Mouse (Mus musculus) brain, embryonic 18.5 days (tissue): ENCODE data around the gene Mapk6.
"Not testable (repeated sequence)": the region's sequence is repeated elsewhere in the genome, so short reads cannot be mapped to it uniquely, and the experiment has no call there.

ENCODE experiments used
- DNase-seq: peaks from one replicate; pipeline ENCODE4 v3.0.0-alpha.2; 2012; ENCODE audit warnings: low read depth, low spot score

Gene Mapk6

GRCm38 (mm10) chr9:75409852-75410378, at the start of gene Mapk6:
Mapk6 (minus strand) TSS chr9:75410005.
- peak; percentile 83 for DNase-seq

GRCm38 (mm10) chr9:75455684-75456083, 45.9 kb upstream of the Mapk6 start:
- no peak for DNase-seq

- DNase-seq = no peak
Measured at GRCm38 (mm10) chr9:75453994-75454393, 44.2 kb upstream of the Mapk6 start.

GRCm38 (mm10) chr9:75448021-75448420, 38.2 kb upstream of the Mapk6 start:
- DNase-seq = no peak

GRCm38 (mm10) chr9:75446574-75446973, 36.8 kb upstream of the Mapk6 start:
- not testable (repeated sequence) for DNase-seq

- DNase-seq = no peak
Measured at GRCm38 (mm10) chr9:75444981-75445380, 35.2 kb upstream of the Mapk6 start.

- DNase-seq = peak; percentile 4
Measured at GRCm38 (mm10) chr9:75441691-75442131, 31.9 kb upstream of the Mapk6 start.

- DNase-seq = peak; percentile 84
Measured at GRCm38 (mm10) chr9:75440796-75441666, 31.2 kb upstream of the Mapk6 start, which contains the start of gene Leo1. Leo1 (plus strand) TSS chr9:75441524.

- DNase-seq = no peak
Measured at GRCm38 (mm10) chr9:75437653-75438385, 28.0 kb upstream of the Mapk6 start.

- no peak for DNase-seq
Measured at GRCm38 (mm10) chr9:75435918-75436317, 26.1 kb upstream of the Mapk6 start.

- DNase-seq = no peak
Measured at GRCm38 (mm10) chr9:75435291-75435690, 25.5 kb upstream of the Mapk6 start.

- no peak for DNase-seq
Measured at GRCm38 (mm10) chr9:75434872-75435271, 25.1 kb upstream of the Mapk6 start.

GRCm38 (mm10) chr9:75434172-75434793, 24.5 kb upstream of the Mapk6 start:
- no peak for DNase-seq

- DNase-seq = no peak
Measured at GRCm38 (mm10) chr9:75432694-75433093, 22.9 kb upstream of the Mapk6 start.

- DNase-seq = no peak
Measured at GRCm38 (mm10) chr9:75430822-75431621, 21.2 kb upstream of the Mapk6 start.

- DNase-seq = no peak
Measured at GRCm38 (mm10) chr9:75429657-75430056, 19.9 kb upstream of the Mapk6 start.

GRCm38 (mm10) chr9:75429040-75429439, 19.2 kb upstream of the Mapk6 start:
- DNase-seq = no peak

GRCm38 (mm10) chr9:75428274-75428600, 18.4 kb upstream of the Mapk6 start:
- DNase-seq = no peak

GRCm38 (mm10) chr9:75427366-75428273, 17.8 kb upstream of the Mapk6 start:
- no peak for DNase-seq

- DNase-seq = no peak
Measured at GRCm38 (mm10) chr9:75425796-75426391, 16.1 kb upstream of the Mapk6 start.
